Mouse (Mus musculus): ENCODE results near the gene Olfr774. TPM values are rescaled to one million over a fixed set of nuclear protein-coding genes. Genes with fewer than 3 reads are reported as not detected.
"Not testable (repeated sequence)": the region's sequence is repeated elsewhere in the genome, so short reads cannot be mapped to it uniquely, and the experiment has no call there.

Olfr774 gene
- not detected in 2 replicates for polyA plus RNA-seq (2016; fragmentation: Nextera tagmentation; extraction: Ambion mirVana)

GRCm38 (mm10) chr10:129235904-129236303 is at the start of gene Olfr774:
TSS of gene Olfr774 (plus strand) at chr10:129236204.
- 69% methylated on average over 2 of the region's 2 CpGs for WGBS
- Histone ChIP-seq H3K9me3 (0 out of 2 replicates have a peak, but pooled peaks cover 3% of the 10 kb centered on the region), H3K9ac (replicated peaks) (no peak within 1 kb of the TSS), H3K4me1 (replicated peaks) (no peaks in the 10 kb centered on the region), H3K4me3 (replicated peaks) (no peak within 1 kb of the TSS), H3K36me3 (no peaks in the 10 kb centered on the region), H3K27ac (no peak within 1 kb of the TSS), H3K4me2 (no peak within 1 kb of the TSS), H3K27me3 (no peaks in the 10 kb centered on the region)
- ATAC-seq (ENCODE audit: insufficient number of reproducible peaks, insufficient read depth, low FRiP score, low TSS enrichment, low read depth): no peak

GRCm38 (mm10) chr10:129187319-129187718 is 48.7 kb upstream of the Olfr774 start, which contains the start of gene Olfr773:
TSS of gene Olfr773 (minus strand) at chr10:129187419.
- H3K4me3 ChIP-seq (replicated peaks); H3K9me3 ChIP-seq; H3K4me1 ChIP-seq (replicated peaks); H3K27me3 ChIP-seq; ATAC-seq (ENCODE audit: insufficient number of reproducible peaks, insufficient read depth, low FRiP score, low TSS enrichment, low read depth); H3K4me2 ChIP-seq; H3K27ac ChIP-seq; H3K9ac ChIP-seq (replicated peaks); H3K36me3 ChIP-seq: not testable (repeated sequence)

GRCm38 (mm10) chr10:129230737-129231136 is 5.3 kb upstream of the Olfr774 start:
- no peak overlapping the region for H3K9ac ChIP-seq (replicated peaks)
- H3K4me1 ChIP-seq (replicated peaks): no peaks in the 10 kb centered on the region
- H3K4me3 ChIP-seq (replicated peaks): no peak overlapping the region
- no peaks in the 10 kb centered on the region for H3K36me3 ChIP-seq
- no peak overlapping the region for H3K4me2 ChIP-seq
- H3K9me3 ChIP-seq: 0 out of 2 replicates have a peak, but pooled peaks cover 3% of the 10 kb centered on the region
- whole genome bisulfite sequencing: 82% methylated on average over 1 of the region's 1 CpGs
- H3K27me3 ChIP-seq: no peaks in the 10 kb centered on the region
- H3K27ac ChIP-seq: no peak overlapping the region
- ATAC-seq (ENCODE audit: insufficient number of reproducible peaks, insufficient read depth, low FRiP score, low TSS enrichment, low read depth): no peak

GRCm38 (mm10) chr10:129248112-129248511 is 12.1 kb downstream of the Olfr774 start, which contains the start of gene Olfr775:
TSS of gene Olfr775 (plus strand) at chr10:129248412.
- no peaks in the 10 kb centered on the region for H3K27me3 ChIP-seq
- H3K4me3 ChIP-seq (replicated peaks): no peak within 1 kb of the TSS
- no peaks in the 10 kb centered on the region for H3K4me1 ChIP-seq (replicated peaks)
- H3K9ac ChIP-seq (replicated peaks): no peak within 1 kb of the TSS
- no peaks in the 10 kb centered on the region for H3K9me3 ChIP-seq
- no peak within 1 kb of the TSS for H3K4me2 ChIP-seq
- no peak for ATAC-seq (ENCODE audit: insufficient number of reproducible peaks, insufficient read depth, low FRiP score, low TSS enrichment, low read depth)
- H3K36me3 ChIP-seq: no peaks in the 10 kb centered on the region
- WGBS: 64% methylated on average over 3 of the region's 3 CpGs
- no peak within 1 kb of the TSS for H3K27ac ChIP-seq

GRCm38 (mm10) chr10:129258827-129259226 is 22.8 kb downstream of the Olfr774 start, which contains the start of gene Olfr776:
TSS of gene Olfr776 (plus strand) at chr10:129259127.
- H3K4me1 ChIP-seq (replicated peaks): no peaks in the 10 kb centered on the region
- H3K27me3 ChIP-seq: no peaks in the 10 kb centered on the region
- no peak for ATAC-seq (ENCODE audit: insufficient number of reproducible peaks, insufficient read depth, low FRiP score, low TSS enrichment, low read depth)
- H3K4me3 ChIP-seq (replicated peaks): no peak within 1 kb of the TSS
- H3K9me3 ChIP-seq: no peaks in the 10 kb centered on the region
- H3K27ac ChIP-seq: no peak within 1 kb of the TSS
- H3K4me2 ChIP-seq: no peak within 1 kb of the TSS
- H3K36me3 ChIP-seq: no peaks in the 10 kb centered on the region
- no peak within 1 kb of the TSS for H3K9ac ChIP-seq (replicated peaks)

DNA sequence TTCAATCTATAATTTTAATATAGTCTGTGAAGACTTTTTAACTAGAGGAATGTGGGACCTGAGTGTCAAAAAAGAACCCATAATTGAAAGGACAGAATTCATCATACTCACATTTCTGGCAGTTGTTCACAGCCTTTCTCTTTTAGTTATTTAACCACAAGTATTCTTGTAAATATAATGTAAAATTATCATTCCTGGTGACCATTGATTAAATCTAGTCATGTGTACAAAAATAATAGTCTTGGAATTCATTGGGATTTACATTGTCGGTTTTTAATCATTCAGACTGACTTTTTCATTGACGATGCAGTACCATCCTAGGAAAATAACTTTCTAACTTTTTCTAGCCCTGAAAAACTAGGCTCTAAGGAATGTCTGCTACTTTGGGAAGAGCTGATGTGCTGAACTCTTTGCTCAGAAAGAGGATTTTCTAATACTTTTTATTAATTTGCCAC is 35.1 kb downstream of the Olfr774 start, which contains the start of gene Olfr777:
Gene Olfr777, minus strand, starts transcription at position 405 of the 455 bp plus-strand sequence.
- Histone ChIP-seq H3K4me2 (no peak within 1 kb of the TSS), H3K4me1 (replicated peaks) (no peaks in the 10 kb centered on the region), H3K9ac (replicated peaks) (no peak within 1 kb of the TSS), H3K27me3 (no peaks in the 10 kb centered on the region), H3K36me3 (no peaks in the 10 kb centered on the region), H3K9me3 (no peaks in the 10 kb centered on the region), H3K4me3 (replicated peaks) (no peak within 1 kb of the TSS), H3K27ac (no peak within 1 kb of the TSS)
- WGBS: 92% methylated on average over 2 of the region's 2 CpGs
- ATAC-seq (ENCODE audit: insufficient number of reproducible peaks, insufficient read depth, low FRiP score, low TSS enrichment, low read depth): no peak

Other genes with a start within 250 kb of the Olfr774 start
- not detected in 2 replicates for gene Olfr9, start 246.8 kb upstream of the Olfr774 start, polyA plus RNA-seq (2016; fragmentation: Nextera tagmentation; extraction: Ambion mirVana)
- not detected in 2 replicates for gene Olfr763, start 225.4 kb upstream of the Olfr774 start, polyA plus RNA-seq (2016; fragmentation: Nextera tagmentation; extraction: Ambion mirVana)
- not detected in 2 replicates for gene Olfr764-ps1, start 196.3 kb upstream of the Olfr774 start, polyA plus RNA-seq (2016; fragmentation: Nextera tagmentation; extraction: Ambion mirVana)
- not detected in 2 replicates for gene Olfr765, start 186.2 kb upstream of the Olfr774 start, polyA plus RNA-seq (2016; fragmentation: Nextera tagmentation; extraction: Ambion mirVana)
- gene Olfr766-ps1, start 167.2 kb upstream of the Olfr774 start, polyA plus RNA-seq (2016; fragmentation: Nextera tagmentation; extraction: Ambion mirVana): not detected in 2 replicates
- gene Olfr767, start 153.3 kb upstream of the Olfr774 start, polyA plus RNA-seq (2016; fragmentation: Nextera tagmentation; extraction: Ambion mirVana): not detected in 2 replicates
- not detected in 2 replicates for gene Olfr768, start 136.8 kb upstream of the Olfr774 start, polyA plus RNA-seq (2016; fragmentation: Nextera tagmentation; extraction: Ambion mirVana)
- gene Olfr769, start 118.3 kb upstream of the Olfr774 start, polyA plus RNA-seq (2016; fragmentation: Nextera tagmentation; extraction: Ambion mirVana): not detected in 2 replicates
- not detected in 2 replicates for gene Olfr770, start 97.2 kb upstream of the Olfr774 start, polyA plus RNA-seq (2016; fragmentation: Nextera tagmentation; extraction: Ambion mirVana)
- gene Olfr771, start 71.5 kb upstream of the Olfr774 start, polyA plus RNA-seq (2016; fragmentation: Nextera tagmentation; extraction: Ambion mirVana): not detected in 2 replicates
- gene Olfr772, start 58.3 kb upstream of the Olfr774 start, polyA plus RNA-seq (2016; fragmentation: Nextera tagmentation; extraction: Ambion mirVana): not detected in 2 replicates
- not detected in 2 replicates for gene Olfr773, start 48.8 kb upstream of the Olfr774 start, polyA plus RNA-seq (2016; fragmentation: Nextera tagmentation; extraction: Ambion mirVana)
- not detected in 2 replicates for gene Olfr775, start 12.2 kb downstream of the Olfr774 start, polyA plus RNA-seq (2016; fragmentation: Nextera tagmentation; extraction: Ambion mirVana)
- not detected in 2 replicates for gene Olfr776, start 22.9 kb downstream of the Olfr774 start, polyA plus RNA-seq (2016; fragmentation: Nextera tagmentation; extraction: Ambion mirVana)
- not detected in 2 replicates for gene Olfr777, start 35.3 kb downstream of the Olfr774 start, polyA plus RNA-seq (2016; fragmentation: Nextera tagmentation; extraction: Ambion mirVana)
- gene Olfr780, start 81.9 kb downstream of the Olfr774 start, polyA plus RNA-seq (2016; fragmentation: Nextera tagmentation; extraction: Ambion mirVana): not detected in 2 replicates
- gene Olfr781, start 92.7 kb downstream of the Olfr774 start, polyA plus RNA-seq (2016; fragmentation: Nextera tagmentation; extraction: Ambion mirVana): not detected in 2 replicates
- not detected in 2 replicates for gene Olfr782, start 112.6 kb downstream of the Olfr774 start, polyA plus RNA-seq (2016; fragmentation: Nextera tagmentation; extraction: Ambion mirVana)
- gene Olfr784, start 147.9 kb downstream of the Olfr774 start, polyA plus RNA-seq (2016; fragmentation: Nextera tagmentation; extraction: Ambion mirVana): 0.09 TPM in 2 replicates
- gene Olfr785, start 169.2 kb downstream of the Olfr774 start, polyA plus RNA-seq (2016; fragmentation: Nextera tagmentation; extraction: Ambion mirVana): not detected in 2 replicates
- gene Olfr786, start 191.1 kb downstream of the Olfr774 start, polyA plus RNA-seq (2016; fragmentation: Nextera tagmentation; extraction: Ambion mirVana): not detected in 2 replicates
- gene Olfr787, start 225.7 kb downstream of the Olfr774 start, polyA plus RNA-seq (2016; fragmentation: Nextera tagmentation; extraction: Ambion mirVana): not detected in 2 replicates
- not detected in 2 replicates for gene Olfr788, start 234.8 kb downstream of the Olfr774 start, polyA plus RNA-seq (2016; fragmentation: Nextera tagmentation; extraction: Ambion mirVana)
- gene Olfr789, start 248.5 kb downstream of the Olfr774 start, polyA plus RNA-seq (2016; fragmentation: Nextera tagmentation; extraction: Ambion mirVana): not detected in 2 replicates

Measured in limb, embryonic 12.5 days (tissue).